Mouse (Mus musculus) macrophage (primary cell): ENCODE measurements around the gene Cic. TPM values are rescaled to one million over a fixed set of nuclear protein-coding genes. Genes with fewer than 3 reads are reported as not detected.

Experiments
- H3K27ac ChIP-seq: fragments of 350-480 bp; formaldehyde crosslinking; 2 replicates; pipeline ENCODE4 v1.9.0; 2021
- H3K36me3 ChIP-seq: fragments of 350-480 bp; formaldehyde crosslinking; 2 replicates; pipeline ENCODE4 v1.9.0; 2021; ENCODE audit errors: inconsistent target
- H3K4me3 ChIP-seq: fragments of 350-480 bp; formaldehyde crosslinking; 2 replicates; pipeline ENCODE4 v1.9.0; 2021; ENCODE audit errors: inconsistent target
- H3K79me2 ChIP-seq: fragments of 350-480 bp; formaldehyde crosslinking; 2 replicates; pipeline ENCODE4 v1.9.0; 2021; ENCODE audit errors: inconsistent target
- WGBS: methylation state at CpG from one replicate; pipeline ENCODE4 v1.1.7; 2026; ENCODE audit warnings: inconsistent platforms; ENCODE audit not compliant: missing documents; 5-methylcytosine and 5-hydroxymethylcytosine counted together
- polyA plus RNA-seq: library from polyadenylated mRNA; stranded (reverse); fragments of 250-400 nt; gene quantifications from 3 replicates; pipeline ENCODE4 v1.2.4, GENCODE M21; 2018; ENCODE audit warnings: inconsistent platforms

Cic gene
- polyA plus RNA-seq, 1 experiment from 2014 or later, result 139 TPM

DNA sequence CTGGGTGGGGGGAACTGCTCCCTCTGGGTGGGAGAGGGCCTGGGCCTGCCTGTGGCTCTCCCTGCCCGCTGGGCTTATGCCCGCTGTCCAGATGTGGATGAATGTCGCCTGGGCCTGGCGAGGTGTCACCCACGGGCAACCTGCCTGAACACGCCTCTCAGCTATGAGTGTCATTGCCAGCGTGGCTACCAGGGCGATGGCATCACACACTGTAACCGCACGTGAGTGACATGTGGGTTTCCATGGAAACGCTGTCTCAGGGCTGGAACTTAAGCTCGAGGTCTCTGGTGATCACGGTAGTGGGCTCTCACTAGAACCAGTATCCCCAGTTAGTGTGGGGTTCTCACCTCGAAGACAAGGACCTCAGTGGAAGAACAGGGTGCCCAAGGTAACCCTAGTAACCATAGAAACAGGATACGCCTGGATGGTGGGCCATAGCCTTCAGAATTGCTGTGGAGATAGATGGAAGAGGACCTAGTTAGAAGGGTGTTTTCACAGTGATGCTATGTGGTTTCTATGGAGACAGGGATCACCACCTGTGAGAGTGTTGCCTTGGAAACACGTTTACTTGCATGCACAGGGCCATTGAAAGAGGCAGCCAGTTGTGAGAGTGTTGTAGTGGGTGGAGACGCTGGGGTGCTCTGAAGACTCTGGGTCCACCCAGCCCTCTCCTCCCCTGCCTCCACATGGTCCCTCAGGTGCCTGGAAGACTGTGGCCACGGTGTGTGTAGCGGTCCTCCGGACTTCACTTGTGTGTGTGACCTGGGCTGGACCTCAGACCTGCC is 73.7 kb downstream of the Cic start:
- Histone ChIP-seq H3K4me3 (no peak overlapping the region), H3K27ac (no peak overlapping the region), H3K79me2 (no peaks in the 10 kb centered on the region), H3K36me3 (no peaks in the 10 kb centered on the region)
- 91% methylated on average over 18 of the region's 20 CpGs for WGBS

Other genes starting within 250 kb of the Cic start
- 0.22 to 0.47 TPM (median 0.26 TPM) in 3 replicates for gene Grik5, start 195.4 kb upstream of the Cic start, polyA plus RNA-seq
- 5.7 to 7.6 TPM (median 6.5 TPM) in 3 replicates for gene Zfp574, start 195.1 kb upstream of the Cic start, polyA plus RNA-seq
- gene Pou2f2, start 88.0 kb upstream of the Cic start, polyA plus RNA-seq, result 10.3 to 30.9 TPM (median 23.9 TPM) in 3 replicates
- gene Dedd2, start 47.1 kb upstream of the Cic start, polyA plus RNA-seq, result 2.2 to 9.2 TPM (median 3.1 TPM) in 3 replicates
- gene Zfp526, start 46.3 kb upstream of the Cic start, polyA plus RNA-seq, result 4.1 to 4.8 TPM (median 4.5 TPM) in 3 replicates
- 51.8 to 78.1 TPM (median 55.3 TPM) in 3 replicates for gene Gsk3a, start 29.9 kb upstream of the Cic start, polyA plus RNA-seq
- gene Erf, start 16.9 kb upstream of the Cic start, polyA plus RNA-seq, result 11.9 to 14.5 TPM (median 14.2 TPM) in 3 replicates
- gene Pafah1b3, start 30.3 kb downstream of the Cic start, polyA plus RNA-seq, result 7.4 to 20.7 TPM (median 14.3 TPM) in 3 replicates
- gene Prr19, start 33.7 kb downstream of the Cic start, polyA plus RNA-seq, result not detected in 3 replicates
- not detected in 3 replicates for gene Tmem145, start 38.4 kb downstream of the Cic start, polyA plus RNA-seq
- 5.6 to 10.5 TPM (median 7.3 TPM) in 3 replicates for gene Megf8, start 49.5 kb downstream of the Cic start, polyA plus RNA-seq
- gene Cnfn, start 102.0 kb downstream of the Cic start, polyA plus RNA-seq, result not detected in 3 replicates
- gene Lipe, start 131.0 kb downstream of the Cic start, polyA plus RNA-seq, result 7.5 to 17.2 TPM (median 9.2 TPM) in 3 replicates
- gene Cxcl17, start 145.2 kb downstream of the Cic start, polyA plus RNA-seq, result not detected in 3 replicates
- gene Ceacam1, start 209.9 kb downstream of the Cic start, polyA plus RNA-seq, result 5.5 to 15.5 TPM (median 10.5 TPM) in 3 replicates